8 mouse cellular contexts compared by ENCODE assay signal in the genomic region with DNA sequence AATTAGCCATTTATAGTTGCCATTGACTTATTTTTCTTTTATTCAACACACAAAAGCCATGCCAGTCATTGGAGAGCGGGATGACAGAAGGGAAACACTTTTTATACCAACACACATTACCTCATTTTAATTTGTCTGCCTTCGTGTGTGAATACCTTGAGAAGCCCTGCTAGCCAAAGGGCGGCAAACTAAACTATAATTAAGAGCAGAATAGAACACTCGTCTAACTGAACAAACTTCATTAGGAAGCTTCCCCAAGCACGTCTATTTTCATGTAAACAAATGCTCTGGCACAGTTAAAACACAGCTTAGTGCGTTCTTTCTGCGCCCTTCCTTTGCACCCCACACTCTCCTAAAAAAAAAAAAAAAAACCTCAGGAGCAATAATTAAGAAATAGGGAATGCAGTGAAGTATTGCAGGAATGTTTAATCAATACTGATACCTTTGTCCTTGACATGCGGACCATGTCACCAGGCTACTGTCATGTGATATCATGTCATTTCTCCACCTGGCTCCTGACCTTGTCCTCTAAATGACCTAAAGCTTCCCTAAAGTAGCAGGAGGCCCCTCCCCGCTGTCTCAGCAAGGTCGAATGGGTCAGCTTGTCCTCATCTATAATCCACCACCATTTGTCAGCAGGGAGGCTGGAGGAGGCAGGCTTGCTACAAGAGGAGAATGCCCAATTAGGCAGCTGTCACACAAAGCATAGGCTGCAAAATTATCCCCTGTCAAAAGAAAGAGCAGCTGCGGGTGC. TPM values are rescaled to one million over a fixed set of nuclear protein-coding genes. Genes with fewer than 3 reads are reported as not detected.
DNase-seq lines count a peak whose midpoint lies in the region; ATAC-seq and TF ChIP-seq lines count a peak whose summit lies in the region.

No protein-coding gene starts in this region.

- no peak overlapping the region for H3K4me3 ChIP-seq in heart, embryonic 13.5 days
- H3K4me3 ChIP-seq in forebrain, embryonic 12.5 days (replicated peaks), result no peak overlapping the region
- no peak overlapping the region for H3K4me3 ChIP-seq in neural tube, embryonic 12.5 days
- H3K4me3 ChIP-seq in lung, postnatal 0 days (ENCODE audit: low read depth, low read length), result no peak overlapping the region
- H3K4me3 ChIP-seq in intestine, postnatal 0 days (ENCODE audit: low read depth, low read length), result no peak overlapping the region

- H3K9me3 ChIP-seq in heart, embryonic 13.5 days, result no peaks in the 10 kb centered on the region
- no peaks in the 10 kb centered on the region for H3K9me3 ChIP-seq in forebrain, embryonic 12.5 days
- H3K9me3 ChIP-seq in neural tube, embryonic 12.5 days, result no peaks in the 10 kb centered on the region
- no peaks in the 10 kb centered on the region for H3K9me3 ChIP-seq in lung, postnatal 0 days (ENCODE audit: low read length)
- H3K9me3 ChIP-seq in intestine, postnatal 0 days (ENCODE audit: control insufficient read depth), result no peaks in the 10 kb centered on the region

- TF ChIP-seq CTCF in lung, postnatal 0 days (IDR thresholded peaks at IDR 0.05), result no peak
- TF ChIP-seq CTCF in intestine, postnatal 0 days (IDR thresholded peaks at IDR 0.05; ENCODE audit: low read depth), result no peak

- peak overlapping the region; percentile 67 for H3K27ac ChIP-seq in heart, embryonic 13.5 days (replicated peaks)
- H3K27ac ChIP-seq in forebrain, embryonic 12.5 days, result peak overlapping the region; percentile 56
- no peak overlapping the region for H3K27ac ChIP-seq in neural tube, embryonic 12.5 days
- no peak overlapping the region for H3K27ac ChIP-seq in lung, postnatal 0 days (ENCODE audit: low read length)
- H3K27ac ChIP-seq in intestine, postnatal 0 days (ENCODE audit: low read depth, low read length), result no peak overlapping the region

- no peaks in the 10 kb centered on the region for H3K27me3 ChIP-seq in heart, embryonic 13.5 days (replicated peaks)
- H3K27me3 ChIP-seq in forebrain, embryonic 12.5 days, result peaks cover 11% of the 10 kb centered on the region
- no peaks in the 10 kb centered on the region for H3K27me3 ChIP-seq in neural tube, embryonic 12.5 days (replicated peaks)
- no peaks in the 10 kb centered on the region for H3K27me3 ChIP-seq in lung, postnatal 0 days (replicated peaks; ENCODE audit: insufficient read depth, low read length)
- no peaks in the 10 kb centered on the region for H3K27me3 ChIP-seq in intestine, postnatal 0 days (replicated peaks; ENCODE audit: control insufficient read depth, insufficient read depth, low read length)

- 59% methylated on average over 11 of the region's 11 CpGs for WGBS in heart, embryonic 13.5 days
- 5% methylated on average over 11 of the region's 11 CpGs for WGBS in forebrain, embryonic 12.5 days
- WGBS in neural tube, embryonic 12.5 days, result 30% methylated on average over 11 of the region's 11 CpGs
- 49% methylated on average over 11 of the region's 11 CpGs for WGBS in lung, postnatal 0 days
- WGBS in intestine, postnatal 0 days, result 56% methylated on average over 11 of the region's 11 CpGs

- H3K36me3 ChIP-seq in heart, embryonic 13.5 days, result no peaks in the 10 kb centered on the region
- no peaks in the 10 kb centered on the region for H3K36me3 ChIP-seq in forebrain, embryonic 12.5 days (replicated peaks)
- H3K36me3 ChIP-seq in neural tube, embryonic 12.5 days, result no peaks in the 10 kb centered on the region
- H3K36me3 ChIP-seq in lung, postnatal 0 days (ENCODE audit: insufficient read depth, low read length), result no peaks in the 10 kb centered on the region
- H3K36me3 ChIP-seq in intestine, postnatal 0 days (ENCODE audit: control insufficient read depth, insufficient read depth), result no peaks in the 10 kb centered on the region

- no peak for DNase-seq in heart, adult 18-20 months
- peak; percentile 37 for DNase-seq in kidney, postnatal 14 days
- DNase-seq in lung, postnatal 0 days (ENCODE audit: low spot score), result no peak
- DNase-seq in urinary bladder, postnatal 25 days (ENCODE audit: low spot score), result no peak

- peak overlapping the region; percentile 2; the same call in 1 of the 2 replicates for H3K4me2 ChIP-seq in heart, embryonic 13.5 days
- H3K4me2 ChIP-seq in forebrain, embryonic 12.5 days, result peak overlapping the region; percentile 34
- no peak overlapping the region for H3K4me2 ChIP-seq in neural tube, embryonic 12.5 days (replicated peaks)
- H3K4me2 ChIP-seq in lung, postnatal 0 days (replicated peaks; ENCODE audit: low read depth, low read length), result no peak overlapping the region
- H3K4me2 ChIP-seq in intestine, postnatal 0 days (replicated peaks; ENCODE audit: low read depth), result no peak overlapping the region

- peaks cover 62% of the 10 kb centered on the region for H3K4me1 ChIP-seq in heart, embryonic 13.5 days
- peaks cover 51% of the 10 kb centered on the region for H3K4me1 ChIP-seq in forebrain, embryonic 12.5 days
- H3K4me1 ChIP-seq in neural tube, embryonic 12.5 days, result peaks cover 35% of the 10 kb centered on the region
- H3K4me1 ChIP-seq in lung, postnatal 0 days (ENCODE audit: insufficient read depth, low read depth, low read length), result peaks cover 8% of the 10 kb centered on the region; the same call in 1 of the 2 replicates
- 0 out of 2 replicates have a peak, but pooled peaks cover 2% of the 10 kb centered on the region for H3K4me1 ChIP-seq in intestine, postnatal 0 days (replicated peaks; ENCODE audit: control insufficient read depth, insufficient read depth, low read length)

- ATAC-seq in heart, embryonic 13.5 days (ENCODE audit: extremely low read depth, insufficient number of reproducible peaks, low FRiP score, low TSS enrichment), result no peak
- peak; percentile 88 for ATAC-seq in forebrain, embryonic 12.5 days (ENCODE audit: low FRiP score)
- ATAC-seq in neural tube, embryonic 12.5 days (ENCODE audit: low FRiP score, low read depth), result peak; percentile 83
- ATAC-seq in lung, postnatal 0 days, result no peak
- ATAC-seq in intestine, postnatal 0 days, result no peak

- TF ChIP-seq EP300 in lung, postnatal 0 days (IDR thresholded peaks at IDR 0.05), result no peak

- no peak overlapping the region for H3K9ac ChIP-seq in heart, embryonic 13.5 days
- no peak overlapping the region for H3K9ac ChIP-seq in forebrain, embryonic 12.5 days
- H3K9ac ChIP-seq in neural tube, embryonic 12.5 days, result no peak overlapping the region
- H3K9ac ChIP-seq in lung, postnatal 0 days (replicated peaks; ENCODE audit: low read depth), result no peak overlapping the region
- H3K9ac ChIP-seq in intestine, postnatal 0 days (ENCODE audit: low read depth, low read length), result no peak overlapping the region

RNA-seq across cellular contexts. Expression of gene Nrip1, which starts 54.1 kb away (rescaled TPM):
- polyA plus RNA-seq in heart, embryonic 13.5 days (2015; fragmentation: Nextera tagmentation; extraction: Ambion mirVana), result 20.9 and 23.3 TPM in 2 replicates
- total RNA-seq in heart, adult 18-20 months (2021), result 10 to 100 TPM; 18.3 to 19.8 TPM
- polyA plus RNA-seq in forebrain, embryonic 12.5 days (2016; fragmentation: Nextera tagmentation; extraction: Ambion mirVana), result 32.1 and 37.0 TPM in 2 replicates
- polyA plus RNA-seq in neural tube, embryonic 12.5 days (2016; fragmentation: Nextera tagmentation; extraction: Ambion mirVana), result 35.2 and 38.9 TPM in 2 replicates
- polyA plus RNA-seq in lung, postnatal 0 days (2015; fragmentation: Nextera tagmentation; extraction: Ambion mirVana), result 25.3 and 29.6 TPM in 2 replicates
- polyA plus RNA-seq in intestine, postnatal 0 days (2015; fragmentation: Nextera tagmentation; extraction: Ambion mirVana), result 27.8 and 31.1 TPM in 2 replicates

Comparison
In these comparisons a context has a peak if more than half of its experiments do, and no peak if none do; other contexts are left out.
1. ATAC-seq: peak in forebrain, embryonic 12.5 days (single experiment) and neural tube, embryonic 12.5 days (single experiment); none in heart, embryonic 13.5 days (single experiment), lung, postnatal 0 days (single experiment) and intestine, postnatal 0 days (single experiment).
2. H3K27ac ChIP-seq: peak in heart, embryonic 13.5 days (single experiment) and forebrain, embryonic 12.5 days (single experiment); none in neural tube, embryonic 12.5 days (single experiment), lung, postnatal 0 days (single experiment) and intestine, postnatal 0 days (single experiment).
3. H3K4me2 ChIP-seq: peak in heart, embryonic 13.5 days (single experiment) and forebrain, embryonic 12.5 days (single experiment); none in neural tube, embryonic 12.5 days (single experiment), lung, postnatal 0 days (single experiment) and intestine, postnatal 0 days (single experiment).